Mouse (Mus musculus): ENCODE measurements at regions not wholly inside any gene's neighbourhood (a gene's known extent, or its start where the extent isn't known, plus 50 kb on each side); places are given as distances from the start of the nearest gene placed in this dataset.

DNA sequence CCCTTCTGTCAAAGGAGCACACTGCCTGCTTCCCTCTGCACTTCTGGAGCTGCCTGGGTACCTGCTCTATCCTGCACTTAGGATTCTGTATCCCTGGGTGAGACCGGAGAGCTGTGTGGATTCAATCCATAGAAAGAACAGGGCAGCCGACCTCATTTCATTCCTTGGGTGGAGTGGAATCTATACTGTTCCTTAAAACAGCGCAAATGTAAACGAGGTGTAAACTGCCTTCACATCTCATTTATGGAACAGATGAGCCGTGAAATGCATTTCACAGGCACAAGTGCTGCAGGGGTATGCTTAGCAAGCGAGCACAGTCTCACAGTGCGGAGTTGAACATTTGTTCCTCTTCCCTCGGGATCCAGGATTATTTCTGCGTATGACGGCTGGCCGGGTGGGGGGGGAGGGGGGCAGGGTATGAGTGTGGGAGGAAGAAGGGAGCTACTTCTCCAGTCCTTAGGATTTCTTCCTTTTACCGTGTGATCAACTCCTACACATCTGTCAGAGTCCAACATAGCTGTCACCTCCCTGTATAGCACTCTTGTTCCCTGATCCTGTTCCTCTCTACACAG, 459.3 kb downstream of the Pdcd6ip start:
- TF ChIP-seq POLR2A (IDR thresholded peaks at IDR 0.05; ENCODE audit: borderline replicate concordance, insufficient read depth, low read length) (no peak), CTCF (IDR thresholded peaks at IDR 0.05; ENCODE audit: borderline replicate concordance, insufficient read depth, low read depth, low read length) (no peak)
